Mouse (Mus musculus) Muller cell, postnatal 12 days (primary cell): ENCODE measurements around the gene Wars2.

ENCODE experiments used
- DNase-seq: peaks from one replicate; pipeline ENCODE4 v3.0.0-alpha.2; 2015; ENCODE audit errors: inconsistent ontology term

The Wars2 gene

DNA sequence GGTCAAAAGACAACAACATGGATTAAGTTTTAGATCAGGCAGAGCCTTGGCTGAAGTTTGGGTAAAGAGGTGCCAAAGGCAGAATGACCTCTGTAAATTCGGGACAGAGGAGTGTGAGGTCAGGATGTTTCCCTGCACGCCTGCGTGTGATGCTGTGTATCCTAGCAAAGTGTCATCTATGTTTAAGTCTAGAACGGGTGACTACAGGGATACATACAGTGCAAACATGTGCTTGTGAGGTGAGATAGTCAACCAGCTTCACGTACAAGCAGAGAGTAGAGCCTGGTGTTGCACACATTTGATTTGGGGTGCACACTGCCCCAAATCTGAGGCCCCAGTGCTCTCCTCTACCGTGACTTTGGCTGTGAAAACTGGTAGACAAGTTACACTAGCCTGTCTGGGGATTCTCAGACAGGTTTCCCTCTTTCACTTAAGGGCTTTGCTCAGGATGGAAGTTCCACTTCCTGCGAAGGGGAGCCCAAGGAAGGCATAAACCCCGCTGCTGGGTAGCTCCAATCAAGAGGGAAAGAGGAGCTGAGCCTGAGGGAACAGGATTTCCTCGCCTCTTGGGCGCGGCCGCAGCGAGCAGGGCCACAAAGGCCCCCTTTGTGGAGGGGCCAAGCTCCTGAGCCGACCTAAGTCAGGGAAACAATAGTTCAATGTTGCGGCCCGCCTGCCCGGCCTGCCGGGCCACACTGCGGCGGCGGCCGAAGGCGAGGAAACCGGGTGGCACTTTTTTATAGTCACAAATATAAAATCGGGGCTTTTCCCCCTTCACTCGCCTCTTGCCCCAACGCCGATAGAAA is 107.3 kb downstream of the Wars2 start:
- DNase-seq = no peak

DNA sequence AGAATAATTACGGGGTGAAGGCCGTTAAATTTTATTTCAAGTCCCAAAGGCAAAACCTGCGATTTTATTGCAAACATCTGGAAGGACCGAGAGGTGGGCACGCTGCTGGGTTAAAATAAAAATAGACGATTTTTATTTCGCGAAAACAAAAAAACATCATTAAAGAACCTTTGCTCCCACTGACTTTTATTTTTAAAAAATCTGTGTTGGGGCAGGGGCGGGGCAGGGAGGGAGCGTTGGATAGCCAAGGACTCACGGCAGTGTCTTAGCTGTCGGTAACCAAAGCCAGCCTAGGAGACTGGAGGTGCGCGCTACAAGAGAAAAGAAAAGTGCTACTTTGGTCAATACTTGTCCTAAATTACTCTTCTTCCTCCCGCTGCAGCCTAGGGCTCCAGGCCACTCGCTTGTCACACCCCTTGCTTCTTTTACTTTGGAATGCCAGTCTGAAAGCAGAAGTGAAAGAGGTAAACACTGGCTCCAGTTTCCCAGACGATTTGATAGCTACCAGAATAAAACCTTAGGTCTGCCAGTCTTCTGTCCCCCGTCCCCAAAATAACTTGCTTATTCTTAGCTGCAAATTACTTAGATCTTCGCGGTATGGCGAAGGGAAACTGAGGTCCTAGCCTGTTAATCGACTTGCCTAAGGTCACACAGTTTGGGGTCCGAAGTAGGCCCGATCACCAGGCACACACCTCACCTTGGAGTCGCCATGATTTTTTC is 108.1 kb downstream of the Wars2 start:
- no peak for DNase-seq

DNA sequence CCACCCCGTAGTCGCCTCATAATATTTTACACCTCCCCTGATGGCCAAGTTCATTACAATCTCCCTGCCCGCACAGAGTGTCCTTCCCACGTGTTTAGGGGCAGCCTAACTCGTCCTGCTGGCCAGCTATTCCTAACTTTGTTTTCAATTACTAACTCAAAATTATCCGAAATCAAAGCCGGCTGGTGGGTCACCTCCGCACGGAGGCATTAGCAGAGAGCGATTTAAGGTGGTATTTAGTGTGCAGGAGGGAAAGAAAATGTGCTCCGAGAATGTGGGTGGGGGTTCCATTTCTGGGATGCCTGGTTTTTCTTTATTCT is 108.6 kb downstream of the Wars2 start:
- DNase-seq = no peak

DNA sequence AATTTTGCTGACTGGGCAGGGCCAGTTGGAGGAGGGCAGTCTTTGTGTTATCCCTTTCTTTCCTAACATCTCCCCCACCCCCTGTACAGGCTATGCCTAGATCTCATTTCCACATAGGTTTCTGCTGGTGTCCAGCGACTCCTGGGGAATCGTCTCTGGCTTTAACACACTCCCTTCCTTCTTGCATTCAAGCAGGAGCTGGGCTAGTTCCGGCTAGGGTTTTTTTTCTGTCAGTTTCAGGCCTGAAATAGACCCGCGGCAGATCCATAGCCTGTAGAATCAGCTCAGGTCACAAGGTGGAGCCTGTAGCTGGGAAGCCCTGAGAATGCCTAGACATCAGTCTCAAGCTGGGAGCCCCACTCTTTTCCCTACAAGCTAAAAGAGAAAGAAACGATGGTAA is 109.0 kb downstream of the Wars2 start:
- no peak for DNase-seq

DNA sequence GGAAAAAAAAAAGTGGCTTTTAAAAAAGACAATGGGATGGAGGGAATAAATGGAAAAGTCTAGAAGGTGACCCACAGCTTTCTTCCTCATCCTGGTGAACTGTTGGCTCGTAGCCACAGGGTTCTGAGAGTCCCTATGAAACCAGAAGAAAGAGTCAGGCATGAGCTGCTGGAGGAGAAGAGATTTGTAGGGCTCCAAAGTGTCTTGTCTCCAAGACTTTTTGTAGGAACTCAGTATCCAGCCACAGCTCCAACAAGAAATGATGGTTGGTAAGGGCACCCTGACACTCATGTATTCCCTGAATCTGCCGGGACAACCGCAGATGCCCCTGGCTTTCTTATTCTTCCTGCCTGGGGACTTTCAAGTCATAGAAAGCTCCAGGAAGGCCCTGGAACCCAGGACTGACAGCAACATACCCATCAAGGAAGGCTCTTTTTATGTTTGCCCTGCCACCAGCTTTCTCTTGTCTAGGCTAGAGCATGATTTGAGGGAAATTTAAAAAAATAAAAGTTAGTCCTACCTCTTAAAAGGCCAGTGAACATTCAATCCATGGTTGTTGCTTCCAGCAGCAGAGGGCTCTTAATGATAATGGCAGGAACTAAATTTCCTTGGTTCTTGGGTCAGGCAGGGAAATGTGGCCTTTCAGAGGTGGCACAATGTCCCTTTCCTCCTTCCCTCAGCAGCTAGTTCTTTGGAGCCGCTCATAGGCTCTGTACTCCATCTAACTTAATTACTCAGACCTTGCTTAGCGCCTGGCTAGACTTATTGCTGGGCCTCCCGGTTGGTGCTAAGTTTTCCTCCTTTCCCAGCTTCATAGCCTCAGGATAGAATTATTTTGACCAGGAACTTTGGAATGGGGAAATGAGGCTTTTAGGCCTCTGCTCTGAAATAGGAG is 110.7 kb downstream of the Wars2 start:
- DNase-seq = no peak

DNA sequence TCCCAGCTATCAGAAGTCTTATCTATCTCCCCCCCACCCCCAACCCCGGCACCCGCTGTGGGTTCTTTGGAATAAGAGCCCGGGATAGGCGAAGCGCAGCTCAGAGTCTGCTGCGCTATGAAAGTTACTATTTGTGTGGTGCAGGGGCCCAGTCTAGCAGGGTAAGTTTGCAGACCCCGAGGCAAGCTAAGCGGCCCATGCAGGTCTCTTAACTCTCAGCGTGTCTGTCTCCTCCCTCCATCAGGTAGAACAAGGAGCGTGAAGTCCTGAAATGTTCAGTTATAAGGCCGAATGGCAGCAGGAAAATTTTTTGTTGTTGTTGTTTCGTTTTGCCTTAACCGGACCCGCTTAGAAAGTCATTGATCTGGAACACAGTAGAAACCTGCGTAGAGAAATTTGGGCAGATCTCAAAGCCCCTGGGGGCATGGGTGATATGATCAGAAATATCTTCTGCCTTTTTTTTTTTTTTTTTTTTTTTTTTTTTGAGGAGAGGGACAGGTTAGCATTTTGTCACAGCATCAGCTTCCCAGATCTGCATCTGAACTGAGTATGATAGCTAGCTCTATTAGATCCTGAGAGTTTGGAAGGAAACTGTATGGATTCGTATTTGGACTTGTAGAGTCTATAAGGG is 111.7 kb downstream of the Wars2 start:
- no peak for DNase-seq

DNA sequence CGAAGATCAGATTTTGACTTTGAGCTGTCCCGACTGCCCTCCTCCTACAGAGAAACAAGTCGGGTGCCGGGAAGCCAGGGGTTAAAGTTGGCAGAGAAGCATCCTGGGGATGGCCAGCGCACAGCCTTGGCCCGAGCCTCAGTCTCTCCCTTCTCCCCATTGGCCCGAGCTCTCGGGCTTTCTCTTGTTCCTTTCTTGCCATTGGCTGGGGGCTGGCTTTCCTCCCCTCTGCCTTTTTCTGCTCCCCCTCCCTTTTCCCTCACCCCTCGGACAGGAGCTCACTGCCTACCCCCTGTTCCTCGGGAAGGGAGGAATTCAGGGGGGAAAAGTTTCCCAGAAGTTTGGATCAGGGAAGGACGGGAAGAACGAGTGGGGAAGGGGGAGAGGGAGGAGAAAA is 112.2 kb downstream of the Wars2 start:
- peak; percentile 44 for DNase-seq

DNA sequence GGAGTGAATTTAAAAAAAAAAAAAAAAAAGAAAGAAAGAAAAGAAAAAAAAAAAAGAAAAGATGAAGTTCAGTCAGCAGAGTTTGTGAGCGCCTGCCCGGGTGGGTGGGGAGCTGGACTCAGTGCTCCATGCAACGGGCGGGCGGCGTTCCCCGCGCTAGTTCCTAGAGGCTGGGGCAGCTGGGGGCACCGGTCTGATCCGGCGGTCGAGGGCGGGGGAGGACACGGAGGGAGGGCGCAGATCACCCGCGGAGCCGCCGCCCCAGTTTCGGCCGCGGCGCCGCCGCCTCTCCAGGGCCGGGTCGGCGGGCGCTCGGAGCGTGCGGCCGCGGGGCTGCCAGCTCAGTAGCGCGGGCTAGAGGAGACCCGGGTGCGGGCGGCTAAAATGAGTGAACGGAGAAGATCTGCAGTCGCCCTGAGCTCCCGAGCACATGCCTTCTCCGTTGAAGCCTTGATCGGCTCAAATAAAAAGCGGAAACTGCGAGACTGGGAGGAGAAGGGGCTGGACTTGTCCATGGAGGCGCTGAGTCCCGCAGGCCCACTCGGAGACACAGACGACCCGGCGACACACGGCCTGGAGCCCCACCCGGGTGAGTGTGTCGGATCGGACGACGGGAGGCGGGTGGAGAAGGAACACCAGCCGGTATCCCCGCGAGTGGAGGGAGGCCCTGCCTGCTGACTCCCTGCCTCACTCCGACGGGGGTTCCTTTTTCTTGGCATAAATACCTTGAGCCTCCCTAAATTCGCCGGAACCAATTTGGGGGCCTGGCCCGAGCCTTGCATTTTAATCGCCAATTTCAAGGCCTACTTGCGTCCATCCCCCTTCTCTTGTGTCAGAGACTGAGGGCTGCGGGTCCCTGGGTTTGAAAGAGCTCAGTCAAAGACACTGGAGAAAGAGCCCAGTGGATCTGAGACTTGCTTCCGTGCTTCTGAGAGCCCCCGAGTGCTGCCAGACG is 112.9 kb downstream of the Wars2 start:
- peak; percentile 44 for DNase-seq

DNA sequence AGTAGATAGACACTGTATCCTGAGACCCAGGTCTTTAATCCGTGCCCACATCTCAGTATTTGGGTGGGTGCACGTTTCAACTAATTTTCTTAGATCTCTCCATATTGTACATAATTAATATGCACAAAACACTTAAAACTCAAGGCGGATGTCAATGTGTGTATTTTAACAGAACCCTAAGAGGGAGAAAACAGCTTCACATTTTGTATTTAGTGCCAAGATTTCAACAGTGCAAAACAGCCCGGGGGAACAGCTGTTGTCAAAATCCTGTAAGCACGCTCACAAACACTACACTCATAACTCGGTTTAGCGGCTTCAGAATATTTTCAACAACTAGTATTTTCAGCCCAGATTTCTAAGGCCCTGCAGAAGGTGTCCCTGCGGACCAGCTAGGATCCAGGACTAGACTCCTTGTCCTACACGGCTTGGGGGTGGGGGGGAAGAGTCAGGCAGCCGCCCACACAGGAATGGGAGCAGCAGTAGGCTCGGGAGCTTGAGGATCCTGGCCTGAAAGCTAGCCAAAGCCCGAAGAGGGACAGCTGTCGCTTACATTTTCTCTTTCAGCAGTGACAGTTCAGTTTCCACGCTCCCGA is 113.8 kb downstream of the Wars2 start:
- no peak for DNase-seq

DNA sequence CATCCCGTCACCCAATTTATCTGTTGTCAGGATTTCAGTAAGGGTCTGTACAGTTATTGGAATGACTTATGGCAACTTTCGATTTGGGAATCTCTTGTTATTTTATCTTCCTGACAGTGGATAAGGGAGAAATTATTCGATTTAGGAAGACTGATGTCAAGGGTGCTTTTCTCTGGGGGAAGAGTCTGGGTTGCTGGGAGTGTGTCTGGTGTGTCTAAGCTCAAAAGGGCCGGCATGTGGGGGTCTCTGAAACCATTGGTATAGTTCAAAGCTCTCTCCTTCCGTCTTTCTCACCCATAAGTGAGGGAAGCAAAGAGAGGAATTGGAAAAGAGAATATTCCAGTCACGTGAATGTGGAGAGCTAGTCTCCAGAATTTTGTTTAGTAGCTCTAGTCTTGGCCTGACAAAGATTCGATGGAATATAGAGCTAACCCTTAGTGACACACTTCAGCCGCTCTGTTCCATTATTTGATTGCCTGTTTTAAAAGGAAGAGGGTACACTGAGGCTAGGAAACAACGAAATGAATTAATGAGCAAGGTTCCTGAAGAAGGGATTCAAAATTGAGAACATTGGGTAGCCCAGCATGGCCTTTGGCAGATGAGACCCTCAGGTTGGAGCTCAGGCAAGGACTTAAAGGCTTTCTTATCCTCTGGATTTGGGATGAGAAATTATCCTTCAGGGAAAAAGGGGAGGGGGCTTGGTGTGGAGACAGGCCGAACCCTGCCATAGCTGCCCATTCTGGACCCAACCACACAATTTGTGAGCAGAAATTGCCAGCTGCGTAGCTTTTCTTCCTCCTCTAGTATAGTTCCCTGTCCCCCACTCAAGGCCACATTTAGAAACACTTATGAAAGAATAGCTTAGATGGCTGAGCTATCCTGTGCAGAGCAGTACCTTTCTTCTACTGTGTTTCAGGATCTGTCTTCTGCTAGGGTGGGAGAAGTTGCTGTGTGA is 114.8 kb downstream of the Wars2 start:
- no peak for DNase-seq

DNA sequence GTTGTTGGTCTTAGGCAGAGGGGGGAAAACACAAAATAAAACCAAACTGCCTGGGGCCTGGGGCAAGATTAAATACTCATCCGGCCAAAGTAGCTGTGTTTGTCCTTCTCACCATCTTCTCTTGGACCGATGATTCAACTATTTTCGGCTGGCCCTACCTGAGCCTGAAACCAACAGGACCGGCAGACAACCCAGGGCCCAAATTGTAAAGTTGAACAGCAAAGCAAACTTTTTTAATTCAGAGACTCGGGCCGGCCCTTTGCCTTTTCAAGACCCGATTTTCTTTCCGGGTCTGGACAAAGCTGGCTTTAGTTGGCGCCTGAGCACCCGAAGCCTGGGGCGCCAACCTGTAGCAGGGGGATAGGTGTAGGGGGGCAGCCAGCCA is 115.5 kb downstream of the Wars2 start:
- DNase-seq = no peak

DNA sequence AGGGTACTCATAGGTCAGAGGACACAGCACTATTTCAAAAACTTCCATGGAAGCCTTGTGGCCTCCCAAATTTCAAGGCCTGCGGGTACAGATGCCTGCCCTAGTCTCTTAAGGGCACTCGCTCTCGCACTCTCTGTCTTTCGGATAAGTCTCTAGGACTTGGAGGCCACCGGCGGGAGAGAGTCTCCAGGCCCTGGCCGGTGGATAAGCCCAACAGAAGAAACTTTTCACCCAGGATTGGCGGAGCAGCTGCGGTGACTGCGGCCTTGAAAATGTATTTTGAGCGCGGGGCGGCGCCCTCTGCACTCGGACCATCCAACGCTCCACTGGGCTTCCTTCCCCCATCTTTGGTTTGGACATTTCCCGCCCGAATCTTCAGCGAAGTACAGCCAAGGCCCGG is 115.9 kb downstream of the Wars2 start:
- no peak for DNase-seq

DNA sequence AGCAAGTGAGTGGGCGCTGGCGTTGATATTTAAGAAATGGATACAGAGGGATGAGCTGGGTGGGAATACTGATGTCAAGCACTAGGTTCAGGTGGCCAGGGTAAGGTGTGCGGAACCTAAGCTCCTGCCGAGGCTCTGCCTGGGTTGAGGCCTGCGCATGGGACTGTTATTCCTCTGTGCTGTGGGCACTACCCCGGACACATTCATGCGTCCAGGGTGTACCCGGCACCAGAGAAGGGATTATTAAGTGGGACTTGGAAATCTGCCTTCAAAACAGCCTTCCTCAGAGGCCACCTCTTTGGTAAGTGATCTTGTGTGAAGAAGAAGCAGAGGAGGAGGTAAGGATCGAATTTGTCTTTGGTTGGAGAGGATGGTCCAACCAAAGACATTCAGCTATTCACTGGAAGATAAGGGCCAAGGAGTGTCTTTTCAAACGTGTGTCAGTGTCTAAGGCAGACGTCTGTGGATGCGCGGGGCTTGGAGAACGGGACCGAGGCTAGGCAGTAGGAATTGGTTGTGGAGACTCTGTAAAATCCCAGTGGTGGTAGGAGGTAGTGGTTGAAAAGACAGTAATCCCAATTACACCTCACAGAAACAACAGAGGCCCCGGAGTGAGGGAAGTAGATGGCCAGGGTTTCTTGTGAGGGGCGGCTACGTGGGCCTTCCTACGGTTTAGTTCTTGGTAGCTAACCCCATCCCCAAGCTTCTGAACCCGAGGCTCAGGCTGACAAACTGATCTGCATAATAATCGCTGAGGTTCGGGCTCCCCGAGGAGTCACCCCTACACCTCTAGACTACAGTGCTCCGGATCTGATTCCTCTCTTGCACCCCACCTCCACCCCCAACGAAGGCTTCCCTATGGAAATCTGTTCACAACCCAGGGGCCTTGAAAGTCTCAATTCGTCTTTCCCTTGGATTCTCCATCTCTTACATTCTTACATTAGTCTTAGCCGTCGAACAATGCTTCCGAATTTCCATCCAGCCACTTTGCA is 117.0 kb downstream of the Wars2 start:
- DNase-seq = no peak

DNA sequence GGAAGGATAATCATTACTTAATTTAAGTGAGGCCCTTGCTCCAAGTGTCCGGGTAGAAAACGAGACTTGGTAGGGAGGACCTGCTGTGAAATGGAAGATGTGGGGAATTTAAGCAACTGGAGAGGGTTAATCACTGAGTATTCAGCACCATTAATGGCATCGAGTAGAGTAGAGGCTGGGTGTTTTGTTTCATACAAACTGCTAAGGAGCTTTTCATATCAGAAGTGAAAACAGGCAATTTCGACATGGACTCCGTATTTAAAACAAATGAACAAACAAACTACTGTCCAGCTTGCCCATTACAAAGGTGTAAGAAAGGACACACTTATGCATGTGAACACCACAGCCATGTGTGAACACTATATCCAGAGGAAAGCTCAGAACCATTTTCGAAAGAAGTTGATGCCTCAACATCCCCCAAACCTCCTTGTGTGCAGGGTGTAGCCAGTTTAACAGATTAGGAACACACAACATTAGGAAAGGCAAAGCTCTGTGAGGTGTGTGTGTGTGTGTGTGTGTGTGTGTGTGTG is 118.9 kb downstream of the Wars2 start:
- DNase-seq = no peak

DNA sequence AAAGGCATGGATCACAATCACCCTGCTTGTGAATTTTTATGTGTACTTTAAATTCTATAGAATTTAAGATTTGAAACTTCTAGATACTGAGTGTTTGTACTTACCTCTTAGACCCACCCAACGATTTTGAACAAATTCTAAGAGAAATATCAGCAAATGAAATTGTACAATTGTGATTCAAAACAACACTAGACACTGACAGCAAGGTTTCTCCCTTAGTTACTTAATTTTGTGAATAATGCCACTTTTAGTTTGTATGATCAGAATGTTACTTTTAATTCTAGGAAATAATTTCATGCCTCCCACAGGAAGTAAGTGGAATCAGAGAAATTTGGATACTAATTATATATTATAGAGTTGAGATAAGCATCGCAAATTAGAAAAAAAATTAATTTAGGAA is 119.5 kb downstream of the Wars2 start:
- no peak for DNase-seq

DNA sequence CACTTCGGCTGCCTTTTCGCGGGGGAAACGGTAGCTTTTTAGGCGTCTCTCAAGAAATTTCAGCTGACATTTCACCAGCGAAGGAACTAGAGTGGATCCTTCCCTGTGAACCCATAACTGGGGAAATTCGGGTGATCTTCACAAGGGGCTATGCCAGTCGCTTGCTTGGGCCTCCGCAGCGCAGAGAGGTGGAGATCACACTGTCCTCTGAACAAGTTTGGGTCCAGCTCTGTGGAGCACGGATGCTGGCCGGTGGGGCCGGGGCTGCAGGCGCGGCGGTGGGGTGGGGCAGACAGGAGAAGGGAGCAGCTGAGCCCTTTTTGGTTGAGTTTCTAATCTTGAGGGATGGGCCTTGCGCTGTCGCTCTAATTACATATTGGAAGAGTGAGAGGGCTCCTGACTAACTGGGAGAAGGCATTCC is 120.5 kb downstream of the Wars2 start:
- no peak for DNase-seq

DNA sequence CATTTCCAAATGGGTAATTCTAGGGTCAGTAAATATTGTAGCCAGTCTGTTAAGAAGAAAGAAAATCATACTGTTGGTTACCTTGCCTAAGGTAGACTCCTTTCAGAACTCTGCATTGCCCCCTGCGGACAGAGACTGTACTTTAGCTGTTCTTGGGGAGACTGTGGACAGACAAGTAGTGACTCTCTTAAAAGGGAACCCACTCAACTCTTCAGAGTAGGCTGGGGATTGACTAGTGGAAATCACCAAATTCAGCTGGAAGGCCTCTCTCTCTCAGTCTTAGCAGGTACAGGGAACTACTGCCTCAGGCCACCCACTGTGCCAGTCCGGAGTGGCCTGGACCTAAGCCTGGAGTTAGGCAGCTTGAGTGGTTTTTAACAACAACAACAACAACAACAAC is 121.1 kb downstream of the Wars2 start:
- DNase-seq = no peak

DNA sequence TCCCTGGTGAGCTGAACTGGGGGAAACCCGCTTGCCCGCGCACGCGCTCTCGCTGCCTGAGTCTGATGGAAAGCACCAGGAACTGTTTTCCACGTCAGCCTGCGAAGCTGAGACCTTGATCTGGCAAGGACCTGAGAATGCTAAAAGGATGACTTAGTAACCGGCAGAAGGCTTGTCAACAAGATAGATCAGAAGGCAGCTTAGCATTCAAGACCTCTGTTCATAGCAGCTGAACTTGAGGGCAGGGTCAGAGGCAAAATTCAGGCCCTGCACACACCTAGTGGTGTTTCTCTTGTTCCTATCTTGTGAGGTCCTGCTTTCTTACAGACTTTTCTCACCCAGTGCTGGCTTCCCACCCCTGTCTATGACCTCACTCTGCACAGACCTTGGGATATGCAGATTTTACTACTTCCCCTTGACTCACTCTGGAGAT is 122.6 kb downstream of the Wars2 start:
- no peak for DNase-seq
